Mouse (Mus musculus) left cerebral cortex, postnatal 10 days (tissue): ENCODE results near the gene Tmem219. TPM values are rescaled to one million over a fixed set of nuclear protein-coding genes. Genes with fewer than 3 reads are reported as not detected.
"Not testable (repeated sequence)": the region's sequence is repeated elsewhere in the genome, so short reads cannot be mapped to it uniquely, and the experiment has no call there.

Source experiments
- DNase-seq, 2 experiments: peaks; one replicate each; pipeline ENCODE4 v3.0.0; 2021 to 2022; ENCODE audit warnings: low spot score in 2 of 2, mixed read lengths in 1 of 2; ENCODE audit errors: extremely low spot score in 1 of 2
- intact Hi-C: fragments of 180-260 bp; cut with DNase I; formaldehyde crosslinking; loops from one replicate; pipeline ENCODE4 v1.15.1; 2025
- total RNA-seq, 2 experiments: library from RNA; stranded (reverse); gene quantifications; 2 replicates each; pipeline ENCODE4 v1.2.3; 2021

Gene Tmem219
- total RNA-seq, 2 experiments from 2014 or later, result 22.4 to 25.2 TPM

DNA sequence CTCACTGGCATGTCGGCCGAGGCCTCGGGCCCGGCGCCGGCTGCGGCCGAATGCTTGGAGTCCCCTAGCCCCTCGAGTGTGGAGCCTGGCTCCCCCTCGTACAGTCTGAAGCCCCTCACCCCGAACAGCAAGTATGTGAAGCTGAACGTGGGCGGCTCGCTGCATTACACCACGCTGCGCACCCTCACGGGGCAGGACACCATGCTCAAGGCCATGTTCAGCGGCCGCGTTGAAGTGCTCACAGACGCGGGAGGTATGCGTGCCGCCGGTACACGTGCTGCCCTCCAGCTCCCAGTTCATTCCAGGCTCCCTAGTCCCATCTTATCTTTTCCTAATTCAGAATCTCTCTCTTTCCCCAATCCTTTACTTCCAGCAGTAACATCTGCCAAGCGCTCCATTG is 6.3 kb upstream of the Tmem219 start:
- DNase-seq, result no peak
- intact Hi-C loops, result no loop called here

DNA sequence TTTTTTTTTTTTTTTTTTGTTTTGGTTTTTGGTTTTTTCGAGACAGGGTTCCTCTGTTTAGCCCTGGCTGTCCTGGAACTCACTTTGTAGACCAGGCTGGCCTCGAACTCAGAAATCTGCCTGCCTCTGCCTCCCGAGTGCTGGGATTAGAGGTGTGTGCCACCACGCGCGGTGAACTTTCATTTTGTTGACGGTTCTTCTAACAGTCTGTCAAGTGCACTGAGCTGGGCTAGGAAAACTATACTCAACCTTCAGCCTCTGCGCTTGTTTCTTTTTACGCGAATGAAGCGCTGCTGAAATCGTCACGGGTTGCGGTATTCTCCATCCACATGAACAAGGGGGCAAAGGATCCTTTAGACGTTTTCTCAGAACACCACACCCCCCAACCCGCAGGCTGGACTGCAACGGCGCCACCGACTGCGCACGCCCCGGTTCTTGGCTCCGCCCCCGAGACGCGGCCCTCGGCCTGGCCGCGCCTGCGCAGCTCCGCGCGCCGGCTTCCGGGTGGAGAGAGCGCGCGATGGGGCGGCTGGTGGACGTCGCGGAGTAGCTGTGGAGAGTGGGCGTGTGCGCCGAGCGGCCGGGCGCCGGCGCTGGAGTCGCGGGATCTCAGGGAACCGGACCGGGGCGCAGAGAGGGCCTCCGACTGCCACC is 5.8 kb upstream of the Tmem219 start, which contains the start of gene Kctd13:
Gene Kctd13, plus strand, starts transcription at position 496 of the 654 bp plus-strand sequence.
- peak; percentile 83 to 95 for DNase-seq
- intact Hi-C loops, result loop anchor here (1.0 kb wide), 1 partner anchor 30 kb away; no protein-coding TSS in a partner anchor

DNA sequence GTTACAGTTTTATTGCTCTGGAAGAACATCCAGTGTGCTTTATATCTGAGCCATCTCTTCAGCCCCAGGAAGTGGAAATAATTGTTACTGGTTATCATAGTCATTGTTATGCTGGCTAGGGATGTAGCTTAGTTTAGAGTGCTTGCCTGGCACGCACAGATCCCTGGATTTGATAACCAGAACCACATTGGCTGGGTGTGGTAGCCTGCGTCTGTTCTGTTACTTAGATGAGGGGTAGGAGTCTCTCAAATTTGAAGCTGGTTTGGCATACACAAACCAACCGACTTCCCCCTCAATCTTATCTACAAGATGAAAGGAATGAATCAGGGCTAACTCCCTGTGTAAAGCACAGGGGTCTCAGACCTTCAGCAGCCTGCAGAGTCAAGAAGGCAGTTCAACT is 3.6 kb upstream of the Tmem219 start:
- no peak for DNase-seq
- intact Hi-C loops, result no loop called here

DNA sequence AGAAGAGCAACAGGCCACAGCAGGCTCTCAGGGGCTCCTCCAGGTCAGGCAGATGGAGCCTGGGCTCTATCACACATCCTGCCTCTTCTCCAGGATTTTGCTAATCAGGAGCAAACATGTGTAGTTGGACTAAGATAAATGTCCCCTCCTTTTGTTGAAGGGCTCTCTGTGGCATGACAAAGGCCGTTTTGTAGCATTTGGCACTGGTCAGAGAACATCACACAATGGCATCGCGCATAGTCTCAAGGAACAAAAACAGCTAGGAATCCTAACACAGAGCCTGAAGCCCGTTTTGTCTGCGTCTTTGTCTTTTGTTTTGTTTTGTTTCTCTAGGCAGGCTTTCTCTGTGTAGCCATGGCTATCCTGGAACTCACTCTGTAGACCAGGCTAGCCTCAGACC is 1.3 kb upstream of the Tmem219 start:
- intact Hi-C loops, result no loop called here

DNA sequence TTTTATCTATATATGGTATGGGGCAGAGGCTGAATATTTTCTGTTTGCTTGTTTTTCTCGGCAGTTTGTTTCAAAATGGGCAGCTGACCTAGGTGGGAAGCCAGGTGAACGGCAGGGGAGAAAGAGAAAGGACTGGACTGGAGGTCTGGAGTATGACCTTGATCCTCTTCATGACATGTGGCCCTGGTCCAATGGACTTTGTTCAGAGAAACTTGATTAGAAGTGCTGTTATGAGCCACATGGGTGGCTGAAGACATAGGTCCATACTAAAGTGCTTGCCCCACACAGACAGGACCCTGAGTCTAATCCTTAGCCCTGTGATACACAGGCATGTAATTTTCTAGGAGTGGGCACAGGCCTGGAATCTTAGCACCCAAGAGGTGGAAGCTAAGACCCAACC is 1.2 kb downstream of the Tmem219 start:
- intact Hi-C loops, result no loop called here
- no peak for DNase-seq

More for the DNA sequence above, 1.3 kb upstream of the Tmem219 start:
- DNase-seq, result no peak

DNA sequence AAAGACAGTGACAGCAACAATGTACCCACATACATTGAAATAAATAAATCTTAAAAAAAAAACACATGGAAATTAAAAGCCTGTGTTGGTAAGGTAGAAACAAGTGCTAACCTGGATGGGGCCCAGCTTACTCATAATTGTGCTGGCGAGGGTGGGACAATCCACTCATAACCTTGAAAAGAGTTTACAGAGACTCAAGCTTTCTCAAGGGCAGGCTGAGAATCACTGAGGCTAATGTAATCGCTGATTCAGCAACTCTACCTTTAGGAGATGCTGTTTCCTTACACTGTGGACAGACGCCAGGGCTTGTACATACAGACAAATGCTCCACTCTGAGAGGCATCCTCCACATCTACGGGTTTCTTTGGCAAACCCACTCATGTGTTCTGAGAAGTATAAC is 2.7 kb downstream of the Tmem219 start:
- intact Hi-C loops, result no loop called here
- no peak for DNase-seq

DNA sequence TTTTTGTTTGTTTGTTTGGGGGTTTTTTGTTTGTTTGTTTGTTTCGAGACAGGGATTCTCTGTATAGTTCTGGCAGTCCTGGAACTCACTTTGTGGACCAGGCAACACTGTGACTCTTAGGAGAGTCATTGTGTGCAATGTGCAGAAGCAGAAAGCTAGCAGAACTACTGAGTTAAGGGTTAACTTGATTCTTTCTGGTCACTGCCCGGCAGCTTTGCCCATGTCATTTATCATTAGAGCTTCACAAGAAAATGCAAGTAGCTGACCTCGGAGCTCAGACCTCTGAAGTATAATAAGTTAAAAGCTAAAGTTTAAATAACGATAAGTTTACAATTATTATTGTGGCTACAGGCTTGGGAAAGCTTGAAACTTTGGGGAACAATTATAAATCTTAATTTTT is 4.4 kb downstream of the Tmem219 start:
- DNase-seq, intact Hi-C loops: not testable (repeated sequence)

DNA sequence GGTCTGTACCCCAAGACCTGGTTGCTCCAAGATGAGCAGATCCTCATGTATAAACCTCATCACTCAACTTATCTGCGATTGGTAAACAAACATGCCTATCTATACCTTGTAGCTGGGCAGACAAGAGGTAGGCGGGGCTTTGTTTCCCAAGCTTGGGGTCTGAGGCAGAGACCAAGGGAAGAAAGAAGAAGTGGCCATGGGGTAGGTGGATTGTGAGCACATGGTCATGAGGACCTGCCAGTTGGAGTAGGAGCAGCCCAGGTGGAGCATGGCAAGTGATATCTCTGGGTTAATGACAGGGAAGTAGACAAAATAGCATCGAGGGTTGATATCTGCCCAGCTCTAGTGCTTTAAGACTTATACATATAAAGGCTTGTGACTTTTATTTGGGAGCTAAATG is 7.9 kb downstream of the Tmem219 start:
- intact Hi-C loops, result no loop called here
- no peak for DNase-seq

DNA sequence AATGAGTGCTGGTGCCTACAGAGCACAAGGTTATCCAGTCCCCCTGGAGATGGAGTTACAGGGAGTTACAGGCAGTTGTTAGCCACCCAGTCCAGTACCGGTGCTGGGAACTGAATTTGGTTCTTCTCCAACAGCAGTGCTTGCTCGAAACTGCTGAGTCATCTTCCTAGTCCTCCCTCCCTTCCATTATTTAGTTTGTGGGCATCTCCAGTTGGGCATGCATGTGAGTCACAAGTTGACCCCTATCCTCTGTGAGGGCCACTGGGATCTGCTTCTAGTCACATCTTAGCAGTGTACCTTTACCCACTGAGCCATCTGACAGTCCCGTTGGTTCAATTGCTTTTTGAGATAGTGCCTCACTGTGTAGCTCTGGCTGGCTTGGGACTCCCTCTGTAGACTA is 17.1 kb downstream of the Tmem219 start:
- DNase-seq, result no peak
- intact Hi-C loops, result no loop called here

DNA sequence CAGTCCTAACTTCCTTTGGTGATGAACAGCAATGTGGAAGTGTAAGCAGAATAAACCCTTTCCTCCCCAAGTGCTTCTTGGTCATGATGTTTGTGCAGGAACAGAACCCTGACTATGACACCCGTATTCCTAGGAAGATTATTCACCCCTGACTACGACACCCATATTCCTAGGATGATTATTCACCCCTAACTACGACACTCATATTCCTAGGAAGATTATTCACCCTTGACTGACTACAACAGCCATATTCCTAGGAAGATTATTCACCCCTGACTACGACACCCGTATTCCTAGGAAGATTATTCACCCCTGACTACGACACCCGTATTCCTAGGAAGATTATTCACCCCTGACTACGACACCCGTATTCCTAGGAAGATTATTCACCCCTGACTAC is 22.9 kb downstream of the Tmem219 start:
- intact Hi-C loops, DNase-seq: not testable (repeated sequence)

DNA sequence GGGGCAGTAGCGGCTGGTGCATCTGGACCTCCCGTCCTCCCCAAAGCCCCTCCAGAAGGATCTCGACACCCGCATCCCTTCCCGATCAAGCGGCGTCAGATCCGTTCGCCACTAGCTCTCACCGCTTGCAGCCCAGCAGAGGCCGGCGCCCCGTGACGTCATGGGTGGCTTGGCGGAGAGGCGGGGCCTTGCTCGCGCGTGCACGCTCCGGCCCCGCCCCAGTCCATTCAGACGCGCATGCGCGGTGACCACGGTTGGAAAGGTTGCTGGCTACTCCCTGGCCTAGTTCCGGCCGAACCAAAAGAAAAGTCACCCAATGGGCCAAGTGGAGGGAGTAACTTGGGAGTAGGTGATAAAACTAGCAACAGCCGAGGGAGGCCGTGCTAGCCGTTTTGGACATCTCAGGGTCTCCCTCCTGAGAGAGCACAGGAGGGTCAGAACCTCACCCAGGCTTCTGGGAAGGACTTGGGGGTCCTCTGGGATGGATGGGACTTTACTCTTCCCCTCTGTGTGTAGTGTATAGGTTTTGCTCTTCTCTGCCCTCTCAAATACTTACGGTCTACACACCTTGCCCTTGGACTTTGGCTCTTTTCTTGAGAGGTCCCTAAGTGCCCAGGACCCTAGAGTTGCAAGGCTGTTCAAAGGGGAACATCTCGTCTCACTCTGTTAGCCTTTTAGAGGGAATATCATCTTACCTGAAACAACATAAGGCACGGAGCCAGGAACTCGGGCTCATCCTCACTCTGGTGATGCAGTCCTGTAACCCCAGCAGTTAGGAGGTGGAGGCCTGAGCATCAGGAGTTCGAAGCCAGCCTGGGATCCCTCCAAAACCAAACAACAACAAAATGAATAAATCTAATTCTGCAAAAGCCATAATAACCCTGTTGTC is 24.4 kb downstream of the Tmem219 start:
- intact Hi-C loops, result loop anchor here (1.0 kb wide), 1 partner anchor 30 kb away; the partner anchor contains the start of gene Kctd13
- DNase-seq, result peak; percentile 92 to 98

DNA sequence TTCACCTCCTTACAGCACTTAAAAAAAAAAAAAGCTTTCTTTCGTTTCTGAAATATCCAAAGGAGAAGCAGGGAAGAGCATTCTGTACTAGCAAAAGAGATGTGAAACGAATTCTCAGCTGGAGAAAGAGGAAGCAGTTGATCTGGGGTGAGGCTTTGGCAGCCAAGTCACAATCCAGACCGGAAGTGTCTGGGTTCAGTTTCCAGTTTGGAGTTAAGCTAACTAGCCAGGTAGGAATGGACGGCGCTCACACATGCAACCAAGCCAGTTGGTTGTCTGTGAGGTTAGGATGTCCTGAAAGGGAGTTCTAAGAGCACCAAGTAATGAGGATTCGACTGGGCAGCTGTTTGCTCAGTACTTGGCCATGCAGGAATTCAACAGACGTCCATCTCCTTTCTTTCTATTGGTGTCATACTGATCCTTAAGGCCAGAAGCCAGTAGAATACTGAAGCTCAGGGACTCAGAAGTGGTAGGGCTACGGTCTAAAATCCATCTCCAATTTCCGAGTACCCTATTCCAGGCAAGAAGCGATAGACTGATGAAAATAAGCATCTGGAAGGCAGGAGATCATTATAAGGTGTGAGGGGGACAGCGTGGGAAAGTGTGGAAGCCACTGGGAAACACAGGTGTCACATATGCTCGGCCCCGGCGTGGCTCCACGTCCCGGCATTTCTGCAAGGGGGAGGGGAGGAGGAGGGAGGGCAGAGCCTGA is 25.2 kb downstream of the Tmem219 start:
- intact Hi-C loops, result loop anchor here (1.0 kb wide), 1 partner anchor 31 kb away; the partner anchor contains the start of gene Kctd13
- DNase-seq, result no peak

DNA sequence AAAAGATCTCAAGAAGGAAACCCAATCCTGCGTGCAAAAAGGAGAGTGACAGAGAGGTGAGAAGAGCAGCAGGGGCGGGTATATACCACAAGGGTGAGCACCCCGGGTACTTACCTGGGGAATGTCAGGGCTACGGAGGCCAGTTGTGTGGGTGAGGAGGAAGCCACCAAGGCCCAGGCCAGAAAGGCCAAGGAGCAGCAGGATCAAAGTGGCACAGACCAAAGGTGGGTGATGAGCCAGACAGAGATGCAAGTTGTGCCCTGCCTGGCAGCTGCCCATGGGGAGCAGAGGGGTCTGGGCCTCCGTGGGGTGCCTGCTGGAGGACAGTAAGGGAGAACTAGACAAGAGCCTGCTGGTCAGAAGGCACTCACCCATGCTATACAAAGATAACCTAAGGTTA is 25.8 kb downstream of the Tmem219 start:
- DNase-seq, result no peak
- intact Hi-C loops, result no loop called here

DNA sequence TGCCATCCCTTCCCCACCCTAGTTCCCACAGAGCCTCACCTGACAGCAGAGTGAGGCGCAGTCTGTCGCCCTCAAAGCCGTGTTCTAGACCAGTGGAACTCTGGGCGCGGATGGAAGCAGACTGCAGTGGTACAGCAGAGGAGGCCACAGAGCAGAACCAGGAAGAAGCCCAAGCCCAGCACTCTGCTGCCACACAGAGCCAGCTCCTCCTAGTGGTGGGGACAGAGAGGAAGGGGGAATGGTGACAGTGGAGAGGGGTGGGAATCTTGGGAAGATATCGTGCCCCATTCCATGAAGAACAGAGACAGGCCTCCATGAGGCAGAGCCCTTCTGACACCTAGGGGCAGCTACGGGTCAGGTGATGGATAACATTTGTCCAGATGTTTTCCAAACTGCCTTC is 33.9 kb downstream of the Tmem219 start:
- intact Hi-C loops, result no loop called here

DNA sequence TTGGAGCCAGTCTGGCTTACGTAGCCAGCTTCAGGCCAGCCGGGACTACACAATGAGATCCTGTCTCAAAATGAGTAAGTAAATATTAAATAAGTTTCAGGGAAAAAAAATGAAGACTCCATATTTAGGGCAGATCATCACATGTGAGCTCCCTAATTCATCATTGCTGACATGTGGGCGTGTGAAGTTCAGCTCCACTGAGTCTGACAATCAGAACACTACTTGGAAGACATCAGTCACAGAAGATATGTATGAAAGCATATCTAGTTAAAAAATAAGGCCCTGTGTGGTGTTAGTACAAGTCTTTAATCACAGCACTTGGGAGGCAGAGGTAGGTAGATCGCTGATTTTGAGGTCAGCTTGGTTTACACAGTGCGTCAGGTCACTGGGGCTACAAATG is 35.4 kb downstream of the Tmem219 start:
- intact Hi-C loops, result no loop called here
- DNase-seq, result no peak

More for the DNA sequence above, 33.9 kb downstream of the Tmem219 start:
- no peak for DNase-seq

DNA sequence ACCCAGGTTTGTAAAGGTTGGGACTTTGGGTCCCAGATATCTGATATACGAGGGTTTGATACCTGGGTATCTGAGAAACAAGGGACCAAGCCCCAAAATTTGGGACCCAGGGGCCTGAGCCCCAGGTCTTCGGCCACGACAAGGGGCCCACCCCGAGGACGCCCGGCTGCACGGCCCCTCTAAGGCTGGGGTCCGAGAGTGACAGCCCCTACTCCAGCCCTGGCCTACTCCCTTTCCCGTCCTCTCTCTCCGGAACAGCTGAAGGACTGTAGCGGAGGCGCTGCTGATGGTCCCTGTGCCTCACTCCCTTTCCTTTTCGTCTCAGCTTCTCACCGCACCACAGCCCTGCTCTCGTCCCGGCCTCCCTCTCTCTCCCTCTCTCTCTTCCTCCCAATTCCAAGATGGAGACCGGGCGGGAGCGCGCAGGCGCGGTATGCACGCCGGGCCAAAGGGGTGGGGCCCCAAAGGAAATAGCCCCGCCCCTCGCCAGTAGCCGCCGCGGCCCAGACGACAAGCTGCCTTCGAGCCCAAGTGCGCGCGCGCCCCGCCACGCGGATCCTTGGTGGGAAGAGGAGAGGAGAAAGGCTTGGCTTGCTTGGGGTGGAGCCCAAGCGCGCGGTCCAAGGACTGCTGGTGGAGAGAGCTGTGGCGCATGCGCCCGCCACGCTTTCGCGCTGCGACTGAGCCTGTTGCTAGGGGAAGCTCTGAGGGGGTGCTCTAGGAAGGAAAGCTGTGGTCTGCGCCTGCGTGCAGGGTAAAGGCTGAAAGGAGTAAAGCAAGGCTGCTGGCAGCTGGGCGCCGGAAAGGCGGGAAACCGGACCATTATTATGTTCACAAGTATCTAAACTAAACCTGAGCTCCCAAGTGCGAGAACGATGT is 38.2 kb downstream of the Tmem219 start, which contains the start of gene Taok2:
Gene Taok2, minus strand, starts transcription at position 418 of the 879 bp plus-strand sequence.
- DNase-seq, result peak; percentile 97 to 99
- intact Hi-C loops, result no loop called here

DNA sequence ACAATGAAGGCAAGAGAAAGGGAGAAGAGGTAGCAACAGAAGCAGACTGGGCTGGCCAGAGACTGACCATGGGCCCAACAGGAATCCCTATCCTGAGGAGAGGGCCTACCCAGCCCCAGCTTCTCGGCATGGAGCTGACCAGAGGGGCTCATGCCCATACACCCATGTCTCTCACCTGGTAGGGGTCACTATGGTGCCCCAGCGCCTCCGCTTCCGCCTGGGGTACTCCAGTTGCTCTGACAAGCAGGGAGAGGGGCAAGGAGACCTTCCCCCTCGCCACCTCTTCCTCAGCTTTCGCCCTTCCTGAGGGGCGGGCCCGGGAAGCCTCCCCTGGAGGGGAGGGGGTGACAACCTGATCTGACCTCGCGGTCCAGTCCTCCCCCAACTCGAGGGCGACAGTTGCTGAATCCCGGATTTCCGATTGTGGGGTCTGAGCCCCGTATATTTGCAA is 39.0 kb downstream of the Tmem219 start:
- DNase-seq, result no peak
- intact Hi-C loops, result no loop called here

DNA sequence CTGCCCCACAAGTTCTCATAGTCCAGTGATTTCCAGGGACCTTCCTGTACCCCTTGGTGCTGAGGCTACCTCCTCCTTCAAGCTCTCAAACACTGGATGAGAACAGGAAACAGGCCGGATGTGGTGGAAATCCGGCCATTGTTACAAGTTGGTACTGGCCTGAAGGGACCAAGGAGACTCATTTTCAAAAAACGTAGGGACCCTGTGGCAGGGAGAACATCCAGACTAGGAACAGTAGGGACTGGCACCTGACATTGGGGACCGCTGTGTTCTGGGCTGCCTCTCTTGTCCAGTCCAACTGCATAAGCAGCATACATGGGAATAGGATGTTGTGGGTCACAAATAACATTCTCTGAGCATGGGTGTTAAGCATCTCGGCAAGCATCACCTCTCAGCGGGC is 41.7 kb downstream of the Tmem219 start:
- intact Hi-C loops, result no loop called here
- no peak for DNase-seq
